Mouse (Mus musculus): ENCODE measurements around the gene Gm10721.
A peak's percentile ranks its signal among the peaks of the same experiment; 100 is the strongest.
"Not testable (repeated sequence)": the region's sequence is repeated elsewhere in the genome, so short reads cannot be mapped to it uniquely, and the experiment has no call there.

Gene Gm10721

DNA sequence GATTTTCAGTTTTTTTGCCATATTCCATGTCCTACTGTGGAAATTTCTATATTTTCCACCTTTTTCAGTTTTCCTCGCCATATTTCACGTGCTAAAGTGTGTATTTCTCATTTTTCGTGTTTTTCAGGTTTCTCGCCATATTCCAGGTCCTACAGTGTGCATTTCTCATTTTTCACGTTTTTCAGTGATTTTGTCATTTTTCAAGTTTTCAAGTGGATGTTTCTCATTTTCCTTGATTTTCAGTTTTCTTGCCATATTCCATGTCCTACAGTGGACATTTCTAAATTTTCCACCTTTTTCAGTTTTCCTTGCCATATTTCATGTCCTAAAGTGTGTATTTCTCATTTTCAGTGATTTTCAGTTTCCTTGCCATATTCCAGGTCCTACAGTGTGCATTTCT lies 13.2 kb downstream of the Gm10721 start:
- not testable (repeated sequence) for DNase-seq

DNA sequence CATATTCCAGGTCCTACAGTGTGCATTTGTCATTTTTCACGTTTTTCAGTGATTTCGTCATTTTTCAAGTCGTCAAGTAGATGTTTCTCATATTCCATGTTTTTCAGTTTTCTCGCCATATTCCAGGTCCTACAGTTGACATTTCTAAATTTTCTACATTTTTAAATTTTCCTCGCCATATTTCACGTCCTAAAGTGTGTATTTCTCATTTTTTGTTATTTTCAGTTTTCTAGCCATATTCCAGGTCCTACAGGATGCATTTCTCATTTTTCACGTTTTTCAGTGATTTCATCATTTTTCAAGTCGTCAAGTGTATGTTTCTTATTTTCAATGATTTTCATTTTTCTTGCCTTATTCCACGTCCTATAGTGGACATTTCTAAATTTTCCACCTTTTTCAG lies 13.8 kb downstream of the Gm10721 start:
- not testable (repeated sequence) for DNase-seq

DNA sequence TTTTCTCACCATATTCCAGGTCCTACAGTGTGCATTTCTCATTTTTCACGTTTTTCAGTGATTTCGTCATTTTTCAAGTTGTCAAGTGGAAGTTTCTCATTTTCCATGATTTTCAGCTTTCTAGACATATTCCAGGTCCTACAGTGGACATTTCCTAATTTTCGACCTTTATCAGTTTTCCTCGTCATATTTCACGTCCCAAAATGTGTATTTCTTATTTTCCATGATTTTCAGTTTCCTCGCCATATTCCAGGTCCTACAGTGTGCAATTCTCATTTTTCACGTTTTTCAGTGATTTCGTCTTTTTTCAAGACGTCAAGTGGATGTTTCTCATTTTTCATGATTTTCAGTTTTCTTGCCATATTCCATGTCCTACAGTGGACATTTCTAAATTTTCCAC lies 14.3 kb downstream of the Gm10721 start:
- not testable (repeated sequence) for DNase-seq

DNA sequence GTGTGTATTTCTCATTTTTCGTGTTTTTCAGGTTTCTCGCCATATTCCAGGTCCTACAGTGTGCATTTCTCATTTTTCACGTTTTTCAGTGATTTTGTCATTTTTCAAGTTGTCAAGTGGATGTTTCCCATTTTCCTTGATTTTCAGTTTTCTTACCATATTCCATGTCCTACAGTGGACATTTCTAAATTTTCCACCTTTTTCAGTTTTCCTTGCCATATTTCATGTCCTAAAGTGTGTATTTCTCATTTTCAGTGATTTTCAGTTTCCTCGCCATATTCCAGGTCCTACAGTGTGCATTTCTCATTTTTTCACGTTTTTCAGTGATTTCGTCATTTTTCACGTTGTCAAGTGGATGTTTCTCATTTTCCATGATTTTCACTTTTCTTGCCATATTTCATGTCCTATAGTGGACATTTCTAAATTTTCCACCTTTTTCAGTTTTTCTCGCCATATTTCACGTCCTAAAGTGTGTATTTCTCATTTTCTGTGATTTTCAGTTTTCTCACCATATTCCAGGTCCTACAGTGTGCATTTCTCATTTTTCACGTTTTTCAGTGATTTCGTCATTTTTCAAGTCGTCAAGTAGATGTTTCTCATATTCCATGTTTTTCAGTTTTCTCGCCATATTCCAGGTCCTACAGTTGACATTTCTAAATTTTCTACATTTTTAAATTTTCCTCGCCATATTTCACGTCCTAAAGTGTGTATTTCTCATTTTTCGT lies 16.5 kb downstream of the Gm10721 start:
- peak; percentile 8 for DNase-seq

DNA sequence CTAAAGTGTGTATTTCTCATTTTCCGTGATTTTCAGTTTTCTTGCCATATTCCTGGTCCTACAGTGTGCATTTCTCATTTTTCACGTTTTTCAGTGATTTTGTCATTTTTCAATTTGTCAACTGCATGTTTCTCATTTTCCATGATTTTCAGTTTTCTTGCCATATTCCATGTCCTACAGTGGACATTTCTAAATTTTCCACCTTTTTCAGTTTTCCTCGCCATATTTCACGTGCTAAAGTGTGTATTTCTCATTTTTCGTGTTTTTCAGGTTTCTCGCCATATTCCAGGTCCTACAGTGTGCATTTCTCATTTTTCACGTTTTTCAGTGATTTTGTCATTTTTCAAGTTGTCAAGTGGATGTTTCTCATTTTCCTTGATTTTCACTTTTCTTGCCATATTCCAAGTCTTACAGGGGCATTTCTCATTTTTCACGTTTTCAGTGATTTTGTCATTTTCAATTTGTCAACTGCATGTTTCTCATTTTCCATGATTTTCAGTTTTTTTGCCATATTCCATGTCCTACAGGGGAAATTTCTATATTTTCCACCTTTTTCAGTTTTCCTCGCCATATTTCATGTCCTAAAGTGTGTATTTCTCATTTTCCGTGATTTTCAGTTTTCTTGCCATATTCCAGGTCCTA lies 17.9 kb downstream of the Gm10721 start:
- DNase-seq, result not testable (repeated sequence)

DNA sequence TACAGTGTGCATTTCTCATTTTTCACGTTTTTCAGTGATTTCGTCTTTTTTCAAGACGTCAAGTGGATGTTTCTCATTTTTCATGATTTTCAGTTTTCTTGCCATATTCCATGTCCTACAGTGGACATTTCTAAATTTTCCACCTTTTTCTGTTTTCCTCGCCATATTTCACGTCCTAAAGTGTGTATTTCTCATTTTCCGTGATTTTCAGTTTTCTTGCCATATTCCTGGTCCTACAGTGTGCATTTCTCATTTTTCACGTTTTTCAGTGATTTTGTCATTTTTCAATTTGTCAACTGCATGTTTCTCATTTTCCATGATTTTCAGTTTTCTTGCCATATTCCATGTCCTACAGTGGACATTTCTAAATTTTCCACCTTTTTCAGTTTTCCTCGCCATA lies 21.4 kb downstream of the Gm10721 start, which contains the start of gene Gm17535:
Gm17535 (plus strand) TSS at position 301 of the 400 bp plus-strand sequence.
- DNase-seq, result not testable (repeated sequence)

DNA sequence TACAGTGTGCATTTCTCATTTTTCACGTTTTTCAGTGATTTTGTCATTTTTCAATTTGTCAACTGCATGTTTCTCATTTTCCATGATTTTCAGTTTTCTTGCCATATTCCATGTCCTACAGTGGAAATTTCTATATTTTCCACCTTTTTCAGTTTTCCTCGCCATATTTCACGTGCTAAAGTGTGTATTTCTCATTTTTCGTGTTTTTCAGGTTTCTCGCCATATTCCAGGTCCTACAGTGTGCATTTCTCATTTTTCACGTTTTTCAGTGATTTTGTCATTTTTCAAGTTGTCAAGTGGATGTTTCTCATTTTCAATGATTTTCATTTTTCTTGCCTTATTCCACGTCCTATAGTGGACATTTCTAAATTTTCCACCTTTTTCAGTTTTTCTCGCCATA lies 23.6 kb downstream of the Gm10721 start, which contains the start of gene Gm10715:
Gm10715 (plus strand) TSS at position 301 of the 400 bp plus-strand sequence.
- DNase-seq, result not testable (repeated sequence)

DNA sequence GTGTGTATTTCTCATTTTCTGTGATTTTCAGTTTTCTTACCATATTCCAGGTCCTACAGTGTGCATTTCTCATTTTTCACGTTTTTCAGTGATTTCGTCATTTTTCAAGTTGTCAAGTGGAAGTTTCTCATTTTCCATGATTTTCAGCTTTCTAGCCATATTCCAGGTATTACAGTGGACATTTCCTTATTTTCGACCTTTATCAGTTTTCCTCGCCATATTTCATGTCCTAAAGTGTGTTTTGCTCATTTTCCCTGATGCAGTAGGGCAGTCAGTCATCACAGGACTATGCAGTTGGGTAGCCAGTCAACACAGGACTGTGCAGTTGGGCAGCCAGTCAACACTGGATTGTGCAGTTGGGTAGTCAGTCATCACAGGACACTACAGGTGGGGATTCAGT lies 25.2 kb downstream of the Gm10721 start:
- not testable (repeated sequence) for DNase-seq
